Mouse (Mus musculus) neural tube, embryonic 11.5 days (tissue): ENCODE results near the gene Ntng1. TPM values are rescaled to one million over a fixed set of nuclear protein-coding genes. Genes with fewer than 3 reads are reported as not detected.

Source experiments
- ATAC-seq: fragments of 200-750 bp; cut with Nextera tagmentation; 2 replicates; pipeline ENCODE4 v1.8.0; 2017; ENCODE audit warnings: moderate number of reproducible peaks, mild to moderate bottlenecking, moderate TSS enrichment, moderate library complexity; ENCODE audit not compliant: insufficient read depth, low FRiP score, low TSS enrichment
- DNase-seq: peaks from one replicate; pipeline ENCODE4 v3.0.0-alpha.2; 2015; ENCODE audit warnings: low spot score
- H3K27ac ChIP-seq: fragments of 300-500 bp; sonication (generic); 2 replicates; pipeline ENCODE4 v1.5.1; 2014; ENCODE audit warnings: low read depth, mild to moderate bottlenecking, low read length
- H3K27me3 ChIP-seq: fragments of 300-500 bp; sonication (generic); 2 replicates; pipeline ENCODE4 v1.6.1; 2014; ENCODE audit warnings: mild to moderate bottlenecking, low read length, mixed read lengths; ENCODE audit not compliant: control insufficient read depth, insufficient read depth
- H3K36me3 ChIP-seq: fragments of 300-500 bp; sonication (generic); 2 replicates; pipeline ENCODE4 v1.6.1; 2014; ENCODE audit warnings: mild to moderate bottlenecking, low read length, moderate library complexity, mixed read lengths; ENCODE audit not compliant: control insufficient read depth, insufficient read depth
- H3K4me1 ChIP-seq: fragments of 300-500 bp; sonication (generic); 2 replicates; pipeline ENCODE4 v1.6.1; 2014; ENCODE audit warnings: low read length, mixed read lengths; ENCODE audit not compliant: control insufficient read depth, insufficient read depth
- H3K4me2 ChIP-seq: fragments of 300-500 bp; sonication (generic); 2 replicates; pipeline ENCODE4 v1.6.1; 2014; ENCODE audit warnings: low read depth, mild to moderate bottlenecking, moderate library complexity
- H3K4me3 ChIP-seq: fragments of 300-500 bp; sonication (generic); 2 replicates; pipeline ENCODE4 v1.5.1; 2014; ENCODE audit warnings: low read depth, low read length
- H3K9ac ChIP-seq: fragments of 300-500 bp; sonication (generic); 2 replicates; pipeline ENCODE4 v1.6.1; 2014; ENCODE audit warnings: mild to moderate bottlenecking, low read length
- H3K9me3 ChIP-seq: fragments of 300-500 bp; sonication (generic); 2 replicates; pipeline ENCODE4 v1.6.1; 2016; ENCODE audit warnings: low read length; ENCODE audit not compliant: control insufficient read depth
- WGBS: fragments of 180-500 bp; shearing (Covaris S2); extraction: QIAGEN DNeasy Blood & Tissue Kit; methylation state at CpG from one replicate; pipeline ENCODE4 v1.1.7; 2014; 5-methylcytosine and 5-hydroxymethylcytosine counted together
- polyA plus RNA-seq: library from polyadenylated mRNA; unstranded; fragments of >200 nt; fragmentation: Nextera tagmentation; extraction: Ambion mirVana; gene quantifications from 2 replicates; pipeline ENCODE4 v1.2.1, GENCODE M21; 2014

Gene Ntng1
- polyA plus RNA-seq, 1 experiment from 2014 or later, result 6.9 TPM

GRCm38 (mm10) chr3:110085336-110085735, 58.5 kb downstream of the Ntng1 start:
- Histone ChIP-seq H3K4me2 (no peak overlapping the region), H3K27me3 (no peaks in the 10 kb centered on the region), H3K27ac (no peak overlapping the region), H3K9ac (no peak overlapping the region), H3K36me3 (no peaks in the 10 kb centered on the region), H3K4me3 (no peak overlapping the region), H3K9me3 (no peaks in the 10 kb centered on the region), H3K4me1 (no peaks in the 10 kb centered on the region)
- DNase-seq (no peak), ATAC-seq (no peak)
- 66% methylated on average over 2 of the region's 2 CpGs for WGBS

GRCm38 (mm10) chr3:110064709-110065256, 79.0 kb downstream of the Ntng1 start:
- no peak overlapping the region for H3K4me2 ChIP-seq
- no peaks in the 10 kb centered on the region for H3K9me3 ChIP-seq
- no peak overlapping the region for H3K4me3 ChIP-seq
- no peaks in the 10 kb centered on the region for H3K4me1 ChIP-seq
- no peaks in the 10 kb centered on the region for H3K27me3 ChIP-seq
- DNase-seq, result no peak
- H3K36me3 ChIP-seq, result no peaks in the 10 kb centered on the region
- ATAC-seq, result no peak
- H3K9ac ChIP-seq, result no peak overlapping the region
- no peak overlapping the region for H3K27ac ChIP-seq
- WGBS, result 90% methylated on average over 6 of the region's 6 CpGs

- H3K9ac ChIP-seq, result no peak overlapping the region
- no peaks in the 10 kb centered on the region for H3K9me3 ChIP-seq
- H3K4me3 ChIP-seq, result no peak overlapping the region
- no peak overlapping the region for H3K4me2 ChIP-seq
- H3K4me1 ChIP-seq, result no peaks in the 10 kb centered on the region
- no peak for ATAC-seq
- DNase-seq, result no peak
- H3K36me3 ChIP-seq, result no peaks in the 10 kb centered on the region
- WGBS, result 89% methylated on average over 6 of the region's 6 CpGs
- H3K27ac ChIP-seq, result no peak overlapping the region
- no peaks in the 10 kb centered on the region for H3K27me3 ChIP-seq
These were observed 87.9 kb downstream of the Ntng1 start for GRCm38 (mm10) chr3:110055915-110056314.

- no peak overlapping the region for H3K4me2 ChIP-seq
- ATAC-seq, result no peak
- no peak overlapping the region for H3K9ac ChIP-seq
- no peak for DNase-seq
- no peak overlapping the region for H3K4me3 ChIP-seq
- no peaks in the 10 kb centered on the region for H3K4me1 ChIP-seq
- H3K36me3 ChIP-seq, result no peaks in the 10 kb centered on the region
- no peaks in the 10 kb centered on the region for H3K27me3 ChIP-seq
- no peaks in the 10 kb centered on the region for H3K9me3 ChIP-seq
- 95% methylated on average over 6 of the region's 6 CpGs for WGBS
- no peak overlapping the region for H3K27ac ChIP-seq
These were observed 88.4 kb downstream of the Ntng1 start for GRCm38 (mm10) chr3:110055433-110055832.

GRCm38 (mm10) chr3:110054125-110054524, 89.7 kb downstream of the Ntng1 start:
- no peak for DNase-seq
- Histone ChIP-seq H3K36me3 (no peaks in the 10 kb centered on the region), H3K4me1 (no peaks in the 10 kb centered on the region), H3K27ac (no peak overlapping the region), H3K4me2 (no peak overlapping the region), H3K27me3 (no peaks in the 10 kb centered on the region), H3K9me3 (no peaks in the 10 kb centered on the region), H3K4me3 (no peak overlapping the region), H3K9ac (no peak overlapping the region)
- 92% methylated on average over 2 of the region's 2 CpGs for WGBS
- ATAC-seq, result no peak

- 65% methylated on average over 6 of the region's 6 CpGs for WGBS
These were observed 95.7 kb downstream of the Ntng1 start for GRCm38 (mm10) chr3:110048152-110048551.

GRCm38 (mm10) chr3:110046750-110047149, 97.1 kb downstream of the Ntng1 start:
- Histone ChIP-seq H3K4me2 (no peak overlapping the region), H3K27ac (no peak overlapping the region), H3K9me3 (no peaks in the 10 kb centered on the region), H3K27me3 (no peaks in the 10 kb centered on the region), H3K4me3 (no peak overlapping the region), H3K36me3 (no peaks in the 10 kb centered on the region), H3K4me1 (no peaks in the 10 kb centered on the region), H3K9ac (no peak overlapping the region)
- ATAC-seq (no peak), DNase-seq (no peak)
- WGBS, result 95% methylated on average over 2 of the region's 2 CpGs

More at GRCm38 (mm10) chr3:110048152-110048551, 95.7 kb downstream of the Ntng1 start:
- no peak overlapping the region for H3K9ac ChIP-seq
- H3K36me3 ChIP-seq, result no peaks in the 10 kb centered on the region
- DNase-seq (no peak), ATAC-seq (no peak)
- no peaks in the 10 kb centered on the region for H3K27me3 ChIP-seq
- H3K4me2 ChIP-seq, result no peak overlapping the region
- H3K27ac ChIP-seq, result no peak overlapping the region
- H3K9me3 ChIP-seq, result no peaks in the 10 kb centered on the region
- H3K4me1 ChIP-seq, result no peaks in the 10 kb centered on the region
- no peak overlapping the region for H3K4me3 ChIP-seq

- Histone ChIP-seq H3K4me2 (no peak overlapping the region), H3K36me3 (no peaks in the 10 kb centered on the region), H3K9ac (no peak overlapping the region), H3K27me3 (no peaks in the 10 kb centered on the region), H3K9me3 (no peaks in the 10 kb centered on the region), H3K4me3 (no peak overlapping the region), H3K27ac (no peak overlapping the region), H3K4me1 (no peaks in the 10 kb centered on the region)
- 94% methylated on average over 2 of the region's 2 CpGs for WGBS
- no peak for ATAC-seq
- no peak for DNase-seq
These were observed 99.6 kb downstream of the Ntng1 start for GRCm38 (mm10) chr3:110044209-110044608.

- Histone ChIP-seq H3K36me3 (no peaks in the 10 kb centered on the region), H3K9me3 (no peaks in the 10 kb centered on the region), H3K4me3 (no peak overlapping the region), H3K9ac (no peak overlapping the region), H3K27ac (no peak overlapping the region), H3K27me3 (no peaks in the 10 kb centered on the region), H3K4me2 (no peak overlapping the region), H3K4me1 (no peaks in the 10 kb centered on the region)
- ATAC-seq (no peak), DNase-seq (no peak)
- 95% methylated on average over 1 of the region's 1 CpGs for WGBS
These were observed 100.1 kb downstream of the Ntng1 start for GRCm38 (mm10) chr3:110043641-110044187.
